Mouse (Mus musculus) hindbrain, embryonic 10.5 days (tissue): ENCODE results near the gene Eng. TPM values are rescaled to one million over a fixed set of nuclear protein-coding genes. Genes with fewer than 3 reads are reported as not detected.
A peak's percentile ranks its signal among the peaks of the same experiment; 100 is the strongest.

Experiments
- DNase-seq: peaks from one replicate; pipeline ENCODE4 v3.0.0-alpha.2; 2017; ENCODE audit warnings: low spot score
- H3K27ac ChIP-seq: fragments of 300-500 bp; sonication (generic); 2 replicates; pipeline ENCODE4 v1.5.1; 2016; ENCODE audit warnings: mild to moderate bottlenecking, moderate library complexity
- H3K27me3 ChIP-seq: fragments of 300-500 bp; sonication (generic); 2 replicates; pipeline ENCODE4 v1.6.1; 2016; ENCODE audit warnings: mild to moderate bottlenecking; ENCODE audit not compliant: poor library complexity, insufficient read depth, severe bottlenecking
- H3K36me3 ChIP-seq: fragments of 300-500 bp; sonication (generic); 2 replicates; pipeline ENCODE4 v1.6.1; 2016; ENCODE audit warnings: mild to moderate bottlenecking, moderate library complexity
- H3K4me1 ChIP-seq: fragments of 300-500 bp; sonication (generic); replicated peaks from 2 replicates; pipeline ENCODE4 v1.6.1; 2016; ENCODE audit warnings: mild to moderate bottlenecking
- H3K4me3 ChIP-seq: fragments of 300-500 bp; sonication (generic); 2 replicates; pipeline ENCODE4 v1.5.1; 2016; ENCODE audit warnings: mild to moderate bottlenecking, moderate library complexity
- H3K9me3 ChIP-seq: fragments of 300-500 bp; sonication (generic); 2 replicates; pipeline ENCODE4 v1.6.1; 2016; ENCODE audit warnings: mild to moderate bottlenecking, moderate library complexity
- whole genome bisulfite sequencing: fragments of 180-500 bp; shearing (Covaris S2); methylation state at CpG from one replicate; pipeline ENCODE4 v1.1.7; 2016; 5-methylcytosine and 5-hydroxymethylcytosine counted together
- polyA plus RNA-seq: library from polyadenylated mRNA; unstranded; fragments of >200 nt; fragmentation: Nextera tagmentation; extraction: Ambion mirVana; gene quantifications from 2 replicates; pipeline ENCODE4 v1.2.1, GENCODE M21; 2016

Gene Eng
- polyA plus RNA-seq, 1 experiment from 2014 or later, result 35.8 TPM

DNA sequence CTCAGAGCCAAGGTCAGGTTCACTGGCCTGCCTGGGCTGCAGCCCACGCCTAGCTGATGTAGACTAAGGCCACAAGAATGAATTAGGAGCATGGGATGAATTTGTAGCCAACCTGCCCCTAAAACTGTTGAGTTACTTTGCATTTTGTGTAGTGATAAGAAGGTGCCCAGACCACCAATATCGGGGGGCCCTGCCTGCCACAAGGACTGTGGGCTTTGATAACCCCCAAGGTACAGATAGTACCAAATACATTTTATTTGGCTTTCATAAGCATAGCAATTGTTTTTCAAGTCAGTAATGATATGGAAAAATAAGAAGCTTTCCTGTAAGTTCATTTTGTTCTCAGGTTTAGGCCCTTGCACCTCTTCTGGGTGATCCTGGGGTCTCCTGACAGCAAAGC is 12.5 kb downstream of the Eng start:
- no peaks in the 10 kb centered on the region for H3K27me3 ChIP-seq
- no peak overlapping the region for H3K4me3 ChIP-seq
- H3K27ac ChIP-seq, result no peak overlapping the region
- 82% methylated on average over 2 of the region's 2 CpGs for WGBS
- no peaks in the 10 kb centered on the region for H3K9me3 ChIP-seq
- no peaks in the 10 kb centered on the region for H3K36me3 ChIP-seq
- DNase-seq, result no peak
- H3K4me1 ChIP-seq, result peaks cover 35% of the 10 kb centered on the region

GRCm38 (mm10) chr2:32661509-32662107 is 15.2 kb downstream of the Eng start:
- Histone ChIP-seq H3K36me3 (no peaks in the 10 kb centered on the region), H3K4me1 (peaks cover 18% of the 10 kb centered on the region), H3K27ac (peak overlapping the region; percentile 77), H3K4me3 (no peak overlapping the region), H3K9me3 (no peaks in the 10 kb centered on the region), H3K27me3 (no peaks in the 10 kb centered on the region)
- DNase-seq, result no peak
- 50% methylated on average over 7 of the region's 7 CpGs for WGBS

DNA sequence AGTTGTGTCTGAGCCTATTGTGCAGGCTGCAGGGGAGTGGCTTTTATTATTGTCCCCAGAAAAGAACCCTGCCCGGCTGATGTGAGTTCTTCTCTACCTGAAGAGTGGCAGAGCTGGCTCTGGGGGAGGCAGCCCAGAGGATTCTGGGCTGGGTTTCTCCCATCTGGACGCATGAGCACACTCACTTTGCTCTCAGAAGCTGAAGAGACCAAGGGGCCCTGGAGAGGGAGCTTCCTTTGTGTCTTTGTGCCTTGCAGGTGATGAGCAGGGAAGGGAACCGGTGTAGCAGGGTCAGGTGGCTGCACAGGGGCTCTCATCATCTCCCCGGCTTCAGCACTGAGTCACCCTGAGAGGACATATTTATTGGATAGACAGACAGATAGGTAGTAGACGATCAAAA is 15.9 kb downstream of the Eng start:
- Histone ChIP-seq H3K36me3 (no peaks in the 10 kb centered on the region), H3K4me1 (peaks cover 18% of the 10 kb centered on the region), H3K4me3 (no peak overlapping the region), H3K27me3 (no peaks in the 10 kb centered on the region), H3K9me3 (no peaks in the 10 kb centered on the region), H3K27ac (peak overlapping the region; percentile 77)
- no peak for DNase-seq
- WGBS, result 56% methylated on average over 5 of the region's 5 CpGs

DNA sequence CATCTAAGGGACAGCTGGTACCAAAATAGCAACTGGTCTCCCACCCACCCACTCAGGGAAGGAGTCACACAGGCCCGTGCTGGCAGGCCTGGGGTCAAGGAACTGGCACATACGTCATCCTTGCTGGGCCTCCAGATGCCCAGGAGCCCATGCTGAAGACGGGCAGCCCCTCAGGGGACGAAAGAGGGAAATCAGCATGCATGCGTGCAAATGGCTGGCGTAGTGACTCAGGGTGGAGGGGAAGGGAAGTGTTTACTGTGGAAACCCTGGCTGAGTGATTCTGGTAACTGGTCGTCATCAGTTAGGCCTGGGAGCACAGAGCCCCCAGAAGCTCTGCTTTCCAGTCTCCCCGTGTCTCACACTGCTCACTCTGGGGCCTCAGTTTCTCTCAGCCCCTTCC is 18.9 kb downstream of the Eng start:
- H3K4me1 ChIP-seq, result peaks cover 28% of the 10 kb centered on the region
- H3K27me3 ChIP-seq, result no peaks in the 10 kb centered on the region
- H3K36me3 ChIP-seq, result no peaks in the 10 kb centered on the region
- 81% methylated on average over 8 of the region's 8 CpGs for WGBS
- no peak overlapping the region for H3K4me3 ChIP-seq
- no peak for DNase-seq
- peak overlapping the region; percentile 4 for H3K27ac ChIP-seq
- H3K9me3 ChIP-seq, result no peaks in the 10 kb centered on the region

DNA sequence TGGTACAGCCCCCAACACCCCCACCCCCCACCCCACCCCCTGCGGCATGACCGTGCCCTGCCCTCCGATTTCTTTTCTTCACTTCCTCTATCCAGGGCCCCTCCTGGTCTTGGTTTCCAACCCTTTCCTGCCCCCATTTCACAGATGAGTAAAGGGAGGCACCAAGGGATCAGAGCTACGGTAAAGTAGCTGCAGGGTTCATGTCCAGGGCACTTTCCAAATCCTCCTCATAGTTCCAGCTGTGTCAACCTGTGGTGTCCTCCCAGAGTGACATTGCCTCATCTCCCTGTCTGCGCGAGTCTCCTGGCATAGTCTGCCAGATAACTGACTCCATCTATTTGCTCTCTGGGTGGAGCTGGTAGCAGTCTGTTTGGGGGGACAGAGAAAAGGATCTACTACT is 19.5 kb downstream of the Eng start:
- no peaks in the 10 kb centered on the region for H3K27me3 ChIP-seq
- H3K36me3 ChIP-seq, result no peaks in the 10 kb centered on the region
- no peak overlapping the region for H3K4me3 ChIP-seq
- no peak for DNase-seq
- WGBS, result 88% methylated on average over 6 of the region's 6 CpGs
- 0 out of 2 replicates have a peak overlapping the region, but pooled peaks have one; percentile 4 for H3K27ac ChIP-seq
- no peaks in the 10 kb centered on the region for H3K9me3 ChIP-seq
- H3K4me1 ChIP-seq, result peaks cover 28% of the 10 kb centered on the region

DNA sequence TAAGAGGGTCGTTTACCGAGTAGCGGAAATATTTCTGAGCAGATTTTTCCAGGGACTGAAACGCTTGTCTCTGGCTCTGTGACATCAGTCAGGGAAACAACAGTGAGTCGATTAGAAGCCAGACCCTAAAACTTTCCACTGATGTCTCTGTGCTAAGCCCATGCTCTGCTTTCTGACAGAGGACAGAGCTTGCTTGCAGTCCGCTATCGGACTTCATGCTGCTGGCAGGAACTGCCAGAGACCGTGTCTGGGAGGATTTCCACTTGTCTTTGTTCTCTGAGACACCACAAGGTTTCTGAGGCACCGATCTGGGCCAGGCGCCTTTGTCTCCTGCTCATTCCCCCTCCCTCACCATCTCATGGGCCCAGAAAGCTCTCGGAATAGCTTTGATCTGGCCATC is 21.4 kb downstream of the Eng start:
- no peaks in the 10 kb centered on the region for H3K9me3 ChIP-seq
- DNase-seq, result no peak
- H3K4me1 ChIP-seq, result peaks cover 17% of the 10 kb centered on the region; the same call in 1 of the 2 replicates
- H3K27ac ChIP-seq, result peak overlapping the region; percentile 29
- H3K27me3 ChIP-seq, result no peaks in the 10 kb centered on the region
- no peak overlapping the region for H3K4me3 ChIP-seq
- 56% methylated on average over 11 of the region's 11 CpGs for WGBS
- 0 out of 2 replicates have a peak, but pooled peaks cover 2% of the 10 kb centered on the region for H3K36me3 ChIP-seq

GRCm38 (mm10) chr2:32668176-32668575 is 21.8 kb downstream of the Eng start:
- Histone ChIP-seq H3K9me3 (no peaks in the 10 kb centered on the region), H3K4me3 (no peak overlapping the region), H3K36me3 (0 out of 2 replicates have a peak, but pooled peaks cover 6% of the 10 kb centered on the region), H3K27ac (peak overlapping the region; percentile 29), H3K4me1 (peaks cover 17% of the 10 kb centered on the region; the same call in 1 of the 2 replicates), H3K27me3 (no peaks in the 10 kb centered on the region)
- WGBS, result 81% methylated on average over 7 of the region's 7 CpGs
- no peak for DNase-seq

GRCm38 (mm10) chr2:32669876-32670275 is 23.5 kb downstream of the Eng start:
- H3K27ac ChIP-seq, result no peak overlapping the region
- no peak overlapping the region for H3K4me3 ChIP-seq
- no peak for DNase-seq
- WGBS, result 75% methylated on average over 3 of the region's 3 CpGs
- 0 out of 2 replicates have a peak, but pooled peaks cover 8% of the 10 kb centered on the region for H3K36me3 ChIP-seq
- H3K27me3 ChIP-seq, result no peaks in the 10 kb centered on the region
- no peaks in the 10 kb centered on the region for H3K9me3 ChIP-seq
- H3K4me1 ChIP-seq, result peaks cover 17% of the 10 kb centered on the region; the same call in 1 of the 2 replicates

DNA sequence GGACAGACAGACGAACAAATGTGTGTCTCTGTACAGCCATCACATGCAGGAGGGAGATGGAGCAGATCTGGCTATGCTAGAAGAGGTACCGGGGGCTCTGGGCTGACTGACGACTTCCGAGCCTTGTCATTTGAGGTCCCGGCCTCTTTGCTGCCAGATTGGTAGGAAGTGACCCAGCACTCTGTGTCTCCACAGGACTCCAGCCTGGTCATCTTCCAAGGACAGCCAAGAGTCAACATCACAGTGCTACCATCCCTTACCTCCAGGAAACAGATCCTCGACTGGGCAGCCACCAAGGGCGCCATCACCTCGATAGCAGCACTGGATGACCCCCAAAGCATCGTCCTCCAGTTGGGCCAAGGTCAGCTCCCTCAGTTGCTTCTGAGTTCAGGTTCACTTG is 24.8 kb downstream of the Eng start:
- peaks cover 8% of the 10 kb centered on the region; the same call in 1 of the 2 replicates for H3K36me3 ChIP-seq
- H3K4me3 ChIP-seq, result no peak overlapping the region
- H3K27me3 ChIP-seq, result no peaks in the 10 kb centered on the region
- no peak overlapping the region for H3K27ac ChIP-seq
- no peaks in the 10 kb centered on the region for H3K9me3 ChIP-seq
- no peak for DNase-seq
- 90% methylated on average over 9 of the region's 9 CpGs for WGBS
- peaks cover 14% of the 10 kb centered on the region; the same call in 1 of the 2 replicates for H3K4me1 ChIP-seq

DNA sequence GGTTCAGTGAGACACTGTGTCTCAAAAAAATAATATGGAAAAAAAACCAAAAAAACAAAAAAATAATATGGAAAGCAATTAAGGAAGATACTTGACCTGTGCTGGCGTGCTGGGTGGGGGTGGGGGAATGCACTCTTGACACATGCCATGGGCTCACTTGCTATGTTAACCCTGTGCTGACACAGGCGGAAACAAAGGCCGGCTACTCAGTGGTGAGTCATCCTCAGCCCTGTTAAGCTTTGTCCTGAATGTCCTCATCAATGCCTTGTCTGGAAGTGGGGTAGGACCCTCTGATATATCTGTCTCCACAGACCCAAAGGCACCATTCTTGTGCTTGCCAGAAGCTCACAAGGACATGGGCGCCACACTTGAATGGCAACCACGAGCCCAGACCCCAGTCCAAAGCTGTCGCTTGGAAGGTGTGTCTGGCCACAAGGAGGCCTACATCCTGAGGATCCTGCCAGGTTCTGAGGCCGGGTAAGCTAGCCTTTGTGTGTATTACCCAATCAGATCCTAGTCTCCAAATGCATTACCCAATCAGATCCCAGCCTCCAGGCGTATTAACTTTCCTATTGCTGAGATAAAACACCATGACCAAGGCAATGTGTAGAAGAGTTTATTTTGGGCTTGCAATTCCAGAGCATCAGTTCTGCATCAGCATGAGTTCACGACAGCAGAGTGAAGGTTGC is 25.7 kb downstream of the Eng start:
- Histone ChIP-seq H3K27ac (no peak overlapping the region), H3K4me1 (peaks cover 14% of the 10 kb centered on the region; the same call in 1 of the 2 replicates), H3K4me3 (no peak overlapping the region), H3K9me3 (no peaks in the 10 kb centered on the region), H3K36me3 (peaks cover 8% of the 10 kb centered on the region; the same call in 1 of the 2 replicates), H3K27me3 (no peaks in the 10 kb centered on the region)
- DNase-seq, result no peak
- 73% methylated on average over 9 of the region's 9 CpGs for WGBS

GRCm38 (mm10) chr2:32673176-32673917 is 27.0 kb downstream of the Eng start:
- no peaks in the 10 kb centered on the region for H3K27me3 ChIP-seq
- 86% methylated on average over 16 of the region's 16 CpGs for WGBS
- peaks cover 8% of the 10 kb centered on the region; the same call in 1 of the 2 replicates for H3K36me3 ChIP-seq
- 0 out of 2 replicates have a peak, but pooled peaks cover 6% of the 10 kb centered on the region for H3K4me1 ChIP-seq
- H3K9me3 ChIP-seq, result no peaks in the 10 kb centered on the region
- DNase-seq, result no peak
- peak overlapping the region; percentile 23; the same call in 1 of the 2 replicates for H3K27ac ChIP-seq
- no peak overlapping the region for H3K4me3 ChIP-seq

DNA sequence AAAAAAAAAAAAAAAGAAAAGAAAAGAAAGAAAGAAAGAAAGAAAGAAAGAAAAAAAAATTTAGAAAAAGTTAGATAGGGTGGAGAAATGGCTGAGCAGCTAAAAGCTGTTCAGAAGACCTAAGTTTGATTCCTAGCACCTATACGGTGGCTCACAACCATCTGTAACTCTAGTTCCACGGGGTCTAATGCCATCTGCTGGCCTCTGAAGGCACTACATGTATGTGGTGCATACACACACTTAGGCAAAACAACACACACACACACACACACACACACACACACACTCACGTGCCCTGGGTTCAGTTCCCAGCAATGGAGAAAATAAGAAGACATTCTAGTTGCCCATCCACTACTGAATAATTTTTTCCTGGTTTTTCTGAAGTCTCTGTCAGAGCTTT is 30.4 kb downstream of the Eng start:
- Histone ChIP-seq H3K27ac (no peak overlapping the region), H3K9me3 (no peaks in the 10 kb centered on the region), H3K36me3 (peaks cover 15% of the 10 kb centered on the region; the same call in 1 of the 2 replicates), H3K4me3 (no peak overlapping the region), H3K27me3 (no peaks in the 10 kb centered on the region), H3K4me1 (peaks cover 24% of the 10 kb centered on the region)
- DNase-seq, result no peak
- WGBS, result 86% methylated on average over 3 of the region's 3 CpGs

GRCm38 (mm10) chr2:32677683-32678082 is 31.3 kb downstream of the Eng start:
- Histone ChIP-seq H3K36me3 (peaks cover 20% of the 10 kb centered on the region), H3K9me3 (no peaks in the 10 kb centered on the region), H3K4me1 (peaks cover 21% of the 10 kb centered on the region)

More at GRCm38 (mm10) chr2:32677683-32678082, 31.3 kb downstream of the Eng start:
- DNase-seq, result no peak
- Histone ChIP-seq H3K27ac (no peak overlapping the region), H3K4me3 (no peak overlapping the region), H3K27me3 (no peaks in the 10 kb centered on the region)
- 94% methylated on average over 7 of the region's 7 CpGs for WGBS
